Mouse (Mus musculus) CH12.LX (cell line): ENCODE measurements around the gene Gm20388. TPM values are rescaled to one million over a fixed set of nuclear protein-coding genes. Genes with fewer than 3 reads are reported as not detected.

Experiments
- DNase-seq: peaks from one replicate; pipeline ENCODE4 v3.0.0-alpha.2; 2013; ENCODE audit errors: extremely low read depth
- H3K27ac ChIP-seq: 2 replicates; pipeline ENCODE4 v1.5.1; 2012; ENCODE audit warnings: low read depth, mild to moderate bottlenecking, control low read depth, moderate library complexity; ENCODE audit not compliant: insufficient read depth
- H3K27me3 ChIP-seq: replicated peaks from 2 replicates; pipeline ENCODE3; 2012; ENCODE audit warnings: inconsistent platforms
- H3K36me3 ChIP-seq, 2 experiments: replicated peaks in 1 of 2; 2 replicates each; pipeline versions ENCODE3 to v1.6.1; 2012; ENCODE audit warnings: inconsistent platforms in 1 of 2, low read length in 1 of 2, mild to moderate bottlenecking in 1 of 2, mixed read lengths in 1 of 2, moderate library complexity in 1 of 2; ENCODE audit not compliant: control insufficient read depth in 1 of 2, insufficient read depth in 1 of 2
- H3K4me1 ChIP-seq, 2 experiments: 2 replicates each; pipeline ENCODE4 v1.6.1; 2012; ENCODE audit warnings: inconsistent platforms in 1 of 2, moderate library complexity in 1 of 2; ENCODE audit not compliant: insufficient read depth in 2 of 2, control insufficient read depth in 1 of 2
- H3K4me2 ChIP-seq: 2 replicates; pipeline ENCODE4 v1.6.1; 2012; ENCODE audit warnings: low read depth, mild to moderate bottlenecking, control low read depth; ENCODE audit not compliant: poor library complexity, insufficient read depth, severe bottlenecking
- H3K4me3 ChIP-seq, 3 experiments: fragments of 150-350 bp in 1 of 3; sonication (generic) in 1 of 3; replicated peaks in 1 of 3; 2 replicates each; pipeline versions ENCODE3 to v1.5.1; 2011 to 2012; ENCODE audit warnings: low read depth in 2 of 3, low read length in 2 of 3, mild to moderate bottlenecking in 2 of 3, moderate library complexity in 2 of 3, control low read depth in 1 of 3, improper control_type of control experiment in 1 of 3, inconsistent platforms in 1 of 3, mixed read lengths in 1 of 3; ENCODE audit not compliant: poor library complexity in 1 of 3
- H3K79me2 ChIP-seq: replicated peaks from 2 replicates; pipeline ENCODE4 v1.6.1; 2012; ENCODE audit warnings: mild to moderate bottlenecking, moderate library complexity; ENCODE audit not compliant: control insufficient read depth, poor library complexity, insufficient read depth, severe bottlenecking; ENCODE audit errors: extremely low read depth
- H3K9ac ChIP-seq: 2 replicates; pipeline ENCODE4 v1.6.1; 2012; ENCODE audit warnings: low read depth, mild to moderate bottlenecking, control low read depth, moderate library complexity; ENCODE audit not compliant: insufficient read depth
- H3K9me3 ChIP-seq: replicated peaks from 2 replicates; pipeline ENCODE3; 2012; ENCODE audit warnings: low read length, inconsistent platforms, mixed read lengths
- CHD1 ChIP-seq: IDR thresholded peaks from 2 replicates; pipeline ENCODE4 v1.6.1; 2012; ENCODE audit warnings: low read depth, low read length, improper control_type of control experiment, inconsistent platforms
- CTCF ChIP-seq, 2 experiments: IDR thresholded peaks in 1 of 2; conservative IDR thresholded peaks in 1 of 2; 2 replicates each; pipeline ENCODE4 v1.5.1; 2011 to 2012; ENCODE audit warnings: low read depth in 2 of 2, low read length in 2 of 2, improper control_type of control experiment in 1 of 2, inconsistent platforms in 1 of 2, mild to moderate bottlenecking in 1 of 2, moderate library complexity in 1 of 2
- E2F4 ChIP-seq: IDR thresholded peaks from 2 replicates; pipeline ENCODE4 v1.6.1; 2011; ENCODE audit warnings: low read depth, low read length, improper control_type of control experiment; ENCODE audit not compliant: insufficient replicate concordance
- ELF1 ChIP-seq: IDR thresholded peaks from 2 replicates; pipeline ENCODE4 v1.6.1; 2014; ENCODE audit warnings: low read depth, mild to moderate bottlenecking, inconsistent platforms, low read length, improper control_type of control experiment
- EP300 ChIP-seq: IDR thresholded peaks from 2 replicates; pipeline ENCODE4 v1.6.1; 2011; ENCODE audit warnings: low read length, improper control_type of control experiment
- ETS1 ChIP-seq: conservative IDR thresholded peaks from 2 replicates; pipeline ENCODE4 v1.6.1; 2012; ENCODE audit warnings: low read depth, mild to moderate bottlenecking, inconsistent platforms, low read length, improper control_type of control experiment, moderate library complexity
- GABPA ChIP-seq: IDR thresholded peaks from 2 replicates; pipeline ENCODE4 v1.6.1; 2012; ENCODE audit warnings: low read depth, low read length, improper control_type of control experiment, inconsistent platforms; ENCODE audit not compliant: insufficient replicate concordance
- HCFC1 ChIP-seq: IDR thresholded peaks from 2 replicates; pipeline ENCODE4 v1.6.1; 2012; ENCODE audit warnings: low read depth, mild to moderate bottlenecking, inconsistent platforms, low read length, improper control_type of control experiment
- IRF4 ChIP-seq: IDR thresholded peaks from 2 replicates; pipeline ENCODE4 v1.6.1; 2014; ENCODE audit warnings: low read depth, mild to moderate bottlenecking, inconsistent platforms, low read length, improper control_type of control experiment
- JUN ChIP-seq: IDR thresholded peaks from 2 replicates; pipeline ENCODE4 v1.6.1; 2011; ENCODE audit warnings: low read depth, mild to moderate bottlenecking, low read length, improper control_type of control experiment, moderate library complexity; ENCODE audit not compliant: insufficient read depth
- KAT2A ChIP-seq: IDR thresholded peaks from 2 replicates; pipeline ENCODE4 v1.6.1; 2012; ENCODE audit warnings: low read length, improper control_type of control experiment, inconsistent platforms; ENCODE audit not compliant: insufficient replicate concordance
- MAFK ChIP-seq: IDR thresholded peaks from 2 replicates; pipeline ENCODE4 v1.6.1; 2011; ENCODE audit warnings: low read length, improper control_type of control experiment; ENCODE audit not compliant: insufficient replicate concordance
- MAZ ChIP-seq: IDR thresholded peaks from 2 replicates; pipeline ENCODE4 v1.6.1; 2012; ENCODE audit warnings: low read depth, mild to moderate bottlenecking, inconsistent platforms, low read length, improper control_type of control experiment, moderate library complexity
- MEF2A ChIP-seq: IDR thresholded peaks from 2 replicates; pipeline ENCODE4 v1.6.1; 2014; ENCODE audit warnings: low read depth, mild to moderate bottlenecking, inconsistent platforms, low read length, improper control_type of control experiment, borderline replicate concordance
- MYC ChIP-seq: IDR thresholded peaks from 2 replicates; pipeline ENCODE4 v1.6.1; 2011; ENCODE audit warnings: low read depth, mild to moderate bottlenecking, improper control_type of control experiment, low read length
- NELFE ChIP-seq: IDR thresholded peaks from 2 replicates; pipeline ENCODE4 v1.6.1; 2011; ENCODE audit warnings: low read depth, low read length, improper control_type of control experiment
- PAX5 ChIP-seq: IDR thresholded peaks from 2 replicates; pipeline ENCODE4 v1.6.1; 2012; ENCODE audit warnings: low read length, inconsistent platforms, mixed read lengths
- POLR2A ChIP-seq: IDR thresholded peaks from 2 replicates; pipeline ENCODE4 v1.6.1; 2011; ENCODE audit warnings: low read depth, mild to moderate bottlenecking, improper control_type of control experiment, low read length
- POLR2AphosphoS2 ChIP-seq: IDR thresholded peaks from 2 replicates; pipeline ENCODE4 v1.6.1; 2011; ENCODE audit warnings: low read depth, low read length, improper control_type of control experiment
- UBTF ChIP-seq: IDR thresholded peaks from 2 replicates; pipeline ENCODE4 v1.6.1; 2012; ENCODE audit warnings: low read depth, mild to moderate bottlenecking, inconsistent platforms, low read length, improper control_type of control experiment, moderate library complexity
- USF1 ChIP-seq: IDR thresholded peaks from 2 replicates; pipeline ENCODE4 v1.6.1; 2014; ENCODE audit warnings: low read depth, mild to moderate bottlenecking, inconsistent platforms, low read length, improper control_type of control experiment
- ZC3H11A ChIP-seq: IDR thresholded peaks from 2 replicates; pipeline ENCODE4 v1.6.1; 2012; ENCODE audit warnings: low read depth, mild to moderate bottlenecking, inconsistent platforms, low read length, improper control_type of control experiment
- ZMIZ1 ChIP-seq: IDR thresholded peaks from 2 replicates; pipeline ENCODE4 v1.6.1; 2012; ENCODE audit warnings: low read depth, mild to moderate bottlenecking, inconsistent platforms, low read length, improper control_type of control experiment
- ZNF384 ChIP-seq: IDR thresholded peaks from 2 replicates; pipeline ENCODE4 v1.6.1; 2012; ENCODE audit warnings: low read depth, low read length, improper control_type of control experiment, inconsistent platforms
- dilution Hi-C: fragments of 300-500 bp; cut with MboI; formaldehyde crosslinking; loops from 2 replicates; pipeline ENCODE4 v1.14.3; 2020; ENCODE audit warnings: low sequenced_read_pairs; ENCODE audit not compliant: extremely low pct_unique_long_range_greater_than_20kb, extremely low pct_ligation_motif_present
- in situ Hi-C: fragments of 300-500 bp; cut with MboI; formaldehyde crosslinking; loops from 3 replicates; pipeline ENCODE4 v1.14.3; 2019; ENCODE audit warnings: low sequenced_read_pairs, low pct_ligation_motif_present, low pct_unique_long_range_greater_than_20kb, mixed read lengths
- polyA plus RNA-seq: library from polyadenylated mRNA; unstranded; fragments of >175 nt; gene quantifications from 2 replicates; pipeline ENCODE4 v1.2.1, GENCODE M21; 2012; ENCODE audit warnings: low read depth; ENCODE audit not compliant: insufficient read length
- total RNA-seq, 2 experiments: library from RNA; depleted of rRNA; stranded (reverse); fragments of 300-350 nt in 1 of 2; fragments of >200 nt in 1 of 2; gene quantifications; 2 replicates each; pipeline ENCODE4 v1.2.3; 2012 to 2014

Gene Gm20388
- total and polyA plus RNA-seq, 3 experiments, result 14.8 to 26.3 (median 22.2) TPM

- dilution Hi-C loops, result no loop called here
- no peak overlapping the region for H3K4me3 ChIP-seq
- no peak overlapping the region for H3K4me2 ChIP-seq
- no peaks in the 10 kb centered on the region for H3K79me2 ChIP-seq
- H3K36me3 ChIP-seq, result peaks cover 0 to 22% of the 10 kb centered on the region in 2 experiments
- no peak for DNase-seq
- no peaks in the 10 kb centered on the region for H3K4me1 ChIP-seq
- no peaks in the 10 kb centered on the region for H3K9me3 ChIP-seq
- H3K27ac ChIP-seq, result no peak overlapping the region
- TF ChIP-seq ETS1, result no peak
- TF ChIP-seq MYC, result no peak
- no peak for TF ChIP-seq MAFK
- no peak for TF ChIP-seq MEF2A
- no peak for TF ChIP-seq PAX5
- no peak for TF ChIP-seq ZMIZ1
- TF ChIP-seq UBTF, result no peak
- TF ChIP-seq KAT2A, result no peak
- no peak for TF ChIP-seq GABPA
- TF ChIP-seq NELFE, result no peak
- no peak for TF ChIP-seq E2F4
- TF ChIP-seq USF1, result no peak
- no peak for TF ChIP-seq JUN
- TF ChIP-seq CTCF (conservative IDR thresholded peaks at IDR 0.05 in 1 of 2, IDR thresholded peaks at IDR 0.05 in 1 of 2; ENCODE audit: low read depth in 2 of 2, low read length in 2 of 2), result no peak
- no peak for TF ChIP-seq EP300
- no peak for TF ChIP-seq POLR2AphosphoS2
- no peak for TF ChIP-seq ZC3H11A
- no peak for TF ChIP-seq ELF1
- TF ChIP-seq IRF4, result no peak
- no peak for TF ChIP-seq HCFC1
- H3K9ac ChIP-seq, result no peak overlapping the region
- in situ Hi-C loops, result no loop called here
- H3K27me3 ChIP-seq, result no peaks in the 10 kb centered on the region
Measured at GRCm38 (mm10) chr8:121371911-121372638, 1461.4 kb downstream of the Gm20388 start.

GRCm38 (mm10) chr8:121372639-121372986 is 1462.0 kb downstream of the Gm20388 start:
- no peaks in the 10 kb centered on the region for H3K27me3 ChIP-seq
- H3K9ac ChIP-seq, result no peak overlapping the region
- no peaks in the 10 kb centered on the region for H3K9me3 ChIP-seq
- no peak overlapping the region for H3K4me3 ChIP-seq
- no peak overlapping the region for H3K4me2 ChIP-seq
- peaks cover 0 to 22% of the 10 kb centered on the region in 2 experiments for H3K36me3 ChIP-seq
- H3K79me2 ChIP-seq, result no peaks in the 10 kb centered on the region
- no peaks in the 10 kb centered on the region for H3K4me1 ChIP-seq
- DNase-seq, result no peak
- H3K27ac ChIP-seq, result no peak overlapping the region
- in situ Hi-C loops, result no loop called here
- TF ChIP-seq MAZ (no peak), ZC3H11A (no peak), GABPA (no peak), ZMIZ1 (no peak), POLR2AphosphoS2 (no peak), ZNF384 (no peak), HCFC1 (no peak), MAFK (no peak), NELFE (no peak), POLR2A (no peak), KAT2A (no peak), CHD1 (no peak)
- dilution Hi-C loops, result no loop called here
